Mouse (Mus musculus) retina, adult 2 months (tissue): Measurements from ENCODE around the gene Stxbp4.

ENCODE experiments used
- DNase-seq: peaks from one replicate; pipeline ENCODE4 v3.0.0-alpha.2; 2012; ENCODE audit warnings: low read depth, low spot score

Stxbp4 gene

GRCm38 (mm10) chr11:90650231-90650885 lies 12.5 kb upstream of the Stxbp4 start:
- DNase-seq = no peak

GRCm38 (mm10) chr11:90649777-90650176 lies 11.9 kb upstream of the Stxbp4 start:
- DNase-seq = no peak

DNA sequence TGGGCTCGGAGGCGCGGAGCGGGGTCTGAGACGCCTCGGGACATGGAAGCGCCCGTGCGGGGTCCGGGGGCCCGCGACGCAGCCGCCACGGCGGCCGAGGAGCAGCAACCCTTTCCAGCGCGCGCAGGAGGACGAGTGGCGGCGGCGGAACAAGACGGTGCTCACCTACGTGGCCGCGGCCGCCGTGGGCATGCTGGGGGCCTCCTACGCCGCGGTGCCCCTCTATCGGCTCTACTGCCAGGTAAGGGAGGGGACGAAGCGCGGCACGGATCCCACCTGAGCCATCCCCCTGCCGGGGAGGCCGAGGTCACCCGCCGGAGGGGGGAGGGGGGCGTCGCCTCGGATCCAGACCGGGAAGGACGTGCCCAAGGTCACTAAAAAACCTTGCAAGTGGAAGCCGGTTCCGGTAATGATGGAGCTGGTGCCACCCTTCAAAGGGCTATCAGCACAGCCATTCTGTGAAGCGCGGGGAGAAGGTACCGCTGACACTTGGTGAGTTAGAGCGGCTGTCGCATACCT lies 487 bp upstream of the Stxbp4 start:
- peak; percentile 4 for DNase-seq

- no peak for DNase-seq
Measured at GRCm38 (mm10) chr11:90634661-90635060, 3.2 kb downstream of the Stxbp4 start.

DNA sequence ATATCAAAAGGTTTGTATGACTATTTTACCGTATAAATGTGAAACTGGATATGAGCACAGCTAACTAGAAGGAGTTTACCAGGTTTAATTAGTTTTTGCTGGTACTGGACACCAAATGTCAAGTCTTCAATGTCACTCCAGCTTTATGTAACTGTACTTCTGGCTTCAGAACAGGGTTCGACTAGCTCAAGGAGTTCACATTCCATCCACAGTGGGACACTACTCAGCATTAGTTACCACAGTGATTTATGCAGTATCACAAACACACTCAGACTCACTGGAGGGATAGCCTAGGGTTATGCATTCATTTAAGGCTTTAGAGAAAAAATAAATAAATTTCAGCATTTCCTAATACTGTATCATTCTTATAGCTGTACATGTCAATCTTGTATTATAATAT lies 5.4 kb downstream of the Stxbp4 start:
- no peak for DNase-seq

- no peak for DNase-seq
Measured at GRCm38 (mm10) chr11:90627751-90628150, 10.1 kb downstream of the Stxbp4 start.

DNA sequence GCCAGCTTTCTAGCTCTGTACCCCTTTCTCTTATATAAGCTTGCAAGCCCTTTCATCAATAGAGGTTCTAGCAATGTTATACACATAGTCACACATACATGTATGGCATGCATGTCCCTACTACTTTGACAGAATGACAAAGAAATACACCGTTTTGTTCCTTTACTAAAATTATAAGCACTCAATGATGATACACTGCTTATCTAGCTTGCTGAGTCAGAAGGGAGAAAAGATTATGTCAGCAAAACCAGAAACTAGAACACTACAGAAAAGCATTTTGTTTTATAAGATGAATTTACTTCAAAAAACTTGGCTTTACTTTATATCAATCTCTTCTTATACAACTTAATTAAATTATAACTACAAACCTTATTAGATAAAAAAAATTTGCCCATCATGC lies 12.7 kb downstream of the Stxbp4 start:
- no peak for DNase-seq

- peak; percentile 37 for DNase-seq
Measured at GRCm38 (mm10) chr11:90623477-90623876, 14.4 kb downstream of the Stxbp4 start.

GRCm38 (mm10) chr11:90622500-90622899 lies 15.4 kb downstream of the Stxbp4 start:
- DNase-seq = no peak

- no peak for DNase-seq
Measured at GRCm38 (mm10) chr11:90622044-90622443, 15.8 kb downstream of the Stxbp4 start.

DNA sequence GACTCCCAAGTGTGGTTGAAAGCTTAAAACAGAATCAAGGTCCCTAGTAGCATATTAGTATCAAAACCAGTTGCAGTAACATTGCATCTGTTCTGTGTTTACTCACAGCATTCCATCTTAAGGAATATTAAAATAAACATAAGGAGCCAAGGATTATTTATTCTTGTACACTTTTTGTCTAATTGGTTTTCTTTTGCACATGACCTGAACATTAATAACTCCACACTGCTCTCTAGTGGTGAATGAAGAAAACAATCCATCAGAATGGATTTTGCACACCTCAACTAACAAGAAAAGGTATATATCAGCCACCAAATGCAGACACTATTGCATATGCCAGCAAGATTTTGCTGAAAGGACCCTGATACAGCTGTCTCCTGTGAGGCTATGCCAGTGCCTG lies 21.5 kb downstream of the Stxbp4 start:
- DNase-seq = peak; percentile 44

DNA sequence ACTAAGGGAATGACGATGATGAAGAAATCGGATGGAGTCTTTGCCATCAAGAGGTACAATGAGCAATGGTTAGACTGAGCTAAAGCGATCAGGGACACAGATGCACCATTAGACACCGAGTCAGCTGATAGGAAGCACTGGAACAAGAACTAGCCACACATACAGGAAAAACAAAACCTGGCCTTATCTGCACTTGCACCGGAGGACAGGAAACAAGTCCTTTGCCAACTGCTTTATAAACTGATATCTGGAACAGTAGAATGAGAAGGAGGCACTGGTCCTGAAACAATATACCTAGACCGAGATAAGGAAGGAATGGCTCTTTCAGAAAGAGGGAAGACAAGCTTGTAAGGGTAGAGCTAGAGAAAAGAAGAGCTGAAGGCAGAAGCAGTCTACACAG lies 23.1 kb downstream of the Stxbp4 start:
- DNase-seq = no peak

- no peak for DNase-seq
Measured at GRCm38 (mm10) chr11:90612118-90612517, 25.8 kb downstream of the Stxbp4 start.

DNA sequence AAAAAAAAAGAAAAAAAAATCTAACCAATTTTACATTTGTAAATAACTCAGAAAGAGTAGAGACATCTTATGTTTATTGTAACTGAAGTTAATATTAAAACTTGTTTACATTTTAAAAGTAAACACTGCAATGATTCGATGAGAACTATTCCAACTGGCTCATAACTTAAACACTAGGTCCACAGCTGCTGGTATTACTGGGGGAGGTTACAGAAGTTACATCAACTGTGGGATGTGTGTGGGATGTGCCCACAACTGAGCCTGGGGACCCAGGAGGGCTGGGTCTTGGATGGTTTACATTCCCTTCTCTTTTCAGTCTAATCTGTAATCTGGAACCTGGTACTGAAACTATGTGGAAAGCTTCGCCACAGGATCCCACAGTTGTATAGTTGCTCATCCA lies 34.8 kb downstream of the Stxbp4 start:
- no peak for DNase-seq

- DNase-seq = no peak
Measured at GRCm38 (mm10) chr11:90595826-90596225, 42.1 kb downstream of the Stxbp4 start.

DNA sequence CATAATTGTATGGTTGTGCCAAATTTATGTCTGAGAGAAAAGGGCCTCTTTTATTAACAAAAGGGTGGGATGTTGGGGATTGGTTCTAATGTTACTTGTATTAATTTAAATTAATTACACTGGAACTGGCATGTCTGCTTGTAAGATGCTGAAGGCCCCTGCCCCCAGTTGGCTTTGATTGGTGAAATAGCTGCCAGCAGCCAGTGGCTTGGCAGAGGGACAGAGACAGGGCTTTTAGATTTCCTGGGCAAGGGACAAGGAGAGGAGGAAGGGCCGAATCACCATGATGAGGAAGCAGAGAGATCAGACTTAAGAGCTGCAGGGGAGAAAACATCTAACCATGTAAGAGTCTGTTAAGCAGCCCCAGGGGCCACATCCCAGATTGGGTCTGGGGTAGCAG lies 46.9 kb downstream of the Stxbp4 start:
- DNase-seq = no peak

DNA sequence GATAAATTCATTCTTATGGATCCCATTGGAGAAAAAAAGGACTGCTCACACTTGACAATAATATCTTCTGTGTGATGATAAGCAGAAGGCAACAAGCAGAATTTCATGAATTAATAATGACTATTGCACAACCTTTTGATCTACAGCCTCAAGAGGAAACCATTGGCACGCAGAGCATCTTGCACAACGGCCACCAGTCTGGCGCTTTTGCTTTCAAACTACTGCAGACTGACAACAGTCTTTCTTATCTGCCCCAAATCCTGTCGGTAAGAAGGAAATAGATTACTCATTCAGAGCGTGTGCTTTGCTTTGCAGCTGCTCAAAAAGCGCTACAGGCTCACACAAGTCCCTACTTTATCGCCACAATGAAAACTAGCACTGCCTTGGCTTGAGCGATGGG lies 51.7 kb downstream of the Stxbp4 start:
- no peak for DNase-seq

- no peak for DNase-seq
Measured at GRCm38 (mm10) chr11:90585754-90586153, 52.1 kb downstream of the Stxbp4 start.

- no peak for DNase-seq
Measured at GRCm38 (mm10) chr11:90577057-90577780, 60.7 kb downstream of the Stxbp4 start.

DNA sequence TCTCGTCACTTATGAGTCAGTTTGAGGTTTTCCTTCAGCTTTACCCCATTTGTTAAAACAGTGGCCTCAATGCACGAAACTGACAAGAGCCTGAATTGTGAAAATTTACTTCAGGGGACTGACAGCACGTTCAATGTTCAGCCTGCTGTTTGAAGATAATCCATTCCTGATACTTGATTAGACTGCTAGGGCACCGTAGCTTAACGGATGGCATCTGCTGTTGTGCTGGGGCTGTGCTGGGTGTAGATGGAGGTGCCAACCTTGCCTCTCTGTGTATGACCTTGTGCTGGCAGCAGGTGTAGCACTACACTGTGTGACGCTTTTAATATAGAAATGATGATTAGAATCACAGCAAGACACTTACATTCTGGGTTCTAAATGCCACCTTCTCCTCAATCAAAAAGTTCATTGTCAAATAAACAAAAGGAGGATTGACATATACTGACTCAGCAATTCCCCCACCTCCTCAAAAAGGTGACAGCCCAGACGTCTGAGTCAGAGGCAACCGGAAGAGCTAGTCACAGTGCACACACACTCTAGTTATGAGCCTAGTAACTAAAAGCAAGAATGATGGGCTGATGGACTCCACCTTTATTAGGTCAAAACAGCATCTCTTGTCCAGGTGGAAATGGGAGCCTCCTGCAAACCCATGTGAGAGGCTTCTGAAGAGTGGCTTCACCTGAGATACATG lies 61.5 kb downstream of the Stxbp4 start:
- DNase-seq = no peak

GRCm38 (mm10) chr11:90575491-90576048 lies 62.3 kb downstream of the Stxbp4 start:
- DNase-seq = no peak

DNA sequence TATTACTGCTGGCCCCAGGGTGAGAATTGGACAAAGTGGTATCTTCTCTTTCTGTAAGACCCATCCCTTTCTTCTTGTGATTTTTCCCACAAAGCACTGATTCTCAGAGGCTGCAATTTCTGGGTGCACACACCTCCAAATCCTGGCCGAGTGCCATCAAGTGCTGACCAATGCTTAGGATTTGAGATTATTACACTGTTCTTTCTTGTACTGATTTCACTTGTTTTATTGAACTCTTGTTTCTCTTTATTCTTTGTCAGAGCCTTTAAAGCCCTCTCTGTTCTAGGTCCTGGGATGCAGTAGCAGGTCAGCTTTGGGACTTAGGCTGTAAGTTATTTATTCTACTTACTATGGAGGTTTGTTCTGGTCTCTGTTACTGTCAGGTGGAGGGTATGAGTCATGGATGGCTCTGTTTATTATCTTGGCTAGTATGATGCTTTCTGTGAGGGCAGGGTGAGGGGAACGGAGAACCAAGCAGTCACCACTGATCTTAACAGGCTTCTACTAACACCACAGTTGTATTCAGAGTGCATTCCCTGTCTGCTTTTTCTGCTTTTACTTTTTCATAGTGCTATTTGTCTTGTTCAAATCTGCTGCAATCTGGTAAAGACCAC lies 67.1 kb downstream of the Stxbp4 start:
- DNase-seq = no peak
